Mouse (Mus musculus) ES-E14 (cell line): Measurements from ENCODE around the gene Setmar.
A peak's percentile ranks its signal among the peaks of the same experiment; 100 is the strongest.

Experiments used
- CHD2 ChIP-seq: IDR thresholded peaks from 2 replicates; pipeline ENCODE4 v1.6.1; 2014; ENCODE audit warnings: mild to moderate bottlenecking, low read depth, low read length, inconsistent platforms
- HCFC1 ChIP-seq: IDR thresholded peaks from 2 replicates; pipeline ENCODE4 v1.6.1; 2012; ENCODE audit warnings: low read length, inconsistent platforms, borderline replicate concordance; ENCODE audit not compliant: insufficient read depth
- MAFK ChIP-seq: IDR thresholded peaks from 2 replicates; pipeline ENCODE4 v1.6.1; 2014; ENCODE audit warnings: mild to moderate bottlenecking, low read depth, low read length, inconsistent platforms; ENCODE audit not compliant: insufficient read depth
- ZC3H11A ChIP-seq: IDR thresholded peaks from 2 replicates; pipeline ENCODE4 v1.6.1; 2012; ENCODE audit warnings: low read depth, mild to moderate bottlenecking, inconsistent platforms, low read length, borderline replicate concordance
- ZNF384 ChIP-seq: IDR thresholded peaks from 2 replicates; pipeline ENCODE4 v1.6.1; 2012; ENCODE audit warnings: low read depth, low read length, inconsistent platforms

GRCm38 (mm10) chr6:108098171-108098845 is 33.5 kb downstream of the Setmar start:
- TF ChIP-seq HCFC1 (no peak), ZNF384 (peak; percentile 87), MAFK (no peak), CHD2 (no peak), ZC3H11A (peak; percentile 93)
